Mouse (Mus musculus): ENCODE results near the gene Slc8a1. TPM values are rescaled to one million over a fixed set of nuclear protein-coding genes. Genes with fewer than 3 reads are reported as not detected.

The Slc8a1 gene
- polyA plus RNA-seq, 1 experiment from 2014 or later, result 18.6 TPM

DNA sequence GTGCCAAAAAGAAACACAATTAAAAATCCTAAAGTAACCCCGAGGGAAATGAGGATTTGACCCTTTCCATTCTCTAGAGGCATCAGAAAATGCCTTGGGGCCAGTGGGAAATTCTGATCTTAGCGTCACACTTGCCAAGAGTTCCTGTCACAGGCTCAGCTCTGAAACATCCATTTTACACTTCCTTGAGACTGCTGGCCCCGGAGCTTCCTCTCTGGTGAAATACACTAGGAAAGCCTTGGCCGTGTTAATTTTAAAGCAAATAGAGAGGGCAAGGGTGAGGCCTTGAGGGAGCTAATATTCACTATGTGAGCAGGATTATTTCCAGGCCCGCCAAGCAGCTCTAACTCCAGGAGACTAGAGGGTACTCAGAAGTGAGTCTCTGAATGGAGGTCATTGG lies 305.0 kb downstream of the Slc8a1 start:
- Histone ChIP-seq H3K36me3 (0 out of 2 replicates have a peak, but pooled peaks cover 4% of the 10 kb centered on the region), H3K9me3 (no peaks in the 10 kb centered on the region), H3K27me3 (no peaks in the 10 kb centered on the region), H3K27ac (replicated peaks) (no peak overlapping the region), H3K4me2 (no peak overlapping the region), H3K4me3 (no peak overlapping the region), H3K9ac (no peak overlapping the region), H3K4me1 (replicated peaks) (no peaks in the 10 kb centered on the region)
- WGBS, result 46% methylated on average over 5 of the region's 5 CpGs
- no peak for ATAC-seq (ENCODE audit: low FRiP score, low read depth)

DNA sequence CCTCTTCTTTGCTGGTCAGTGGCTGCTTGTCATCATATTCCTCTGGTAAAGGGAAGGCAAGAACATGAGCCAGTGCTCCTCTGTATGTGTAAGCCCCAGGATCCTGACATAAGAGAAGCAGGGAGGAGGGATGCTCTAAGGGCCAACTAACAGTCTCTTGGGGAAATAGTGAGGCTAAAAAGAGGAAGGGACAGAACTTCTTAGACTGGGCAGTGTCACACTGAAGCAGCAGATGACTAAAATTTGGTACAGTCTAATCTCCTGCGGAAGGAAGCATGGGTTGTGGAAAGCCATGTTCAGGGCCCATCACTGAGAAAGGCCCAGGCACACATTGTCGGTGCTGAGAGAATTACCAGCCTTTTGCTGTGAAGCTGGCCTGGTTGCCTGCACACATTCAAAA lies 305.4 kb downstream of the Slc8a1 start:
- H3K36me3 ChIP-seq, result 0 out of 2 replicates have a peak, but pooled peaks cover 4% of the 10 kb centered on the region
- no peak overlapping the region for H3K4me2 ChIP-seq
- no peaks in the 10 kb centered on the region for H3K27me3 ChIP-seq
- no peak overlapping the region for H3K27ac ChIP-seq (replicated peaks)
- ATAC-seq (ENCODE audit: low FRiP score, low read depth), result no peak
- H3K4me3 ChIP-seq, result no peak overlapping the region
- H3K9ac ChIP-seq, result no peak overlapping the region
- no peaks in the 10 kb centered on the region for H3K4me1 ChIP-seq (replicated peaks)
- no peaks in the 10 kb centered on the region for H3K9me3 ChIP-seq
- WGBS, result 80% methylated on average over 2 of the region's 2 CpGs

DNA sequence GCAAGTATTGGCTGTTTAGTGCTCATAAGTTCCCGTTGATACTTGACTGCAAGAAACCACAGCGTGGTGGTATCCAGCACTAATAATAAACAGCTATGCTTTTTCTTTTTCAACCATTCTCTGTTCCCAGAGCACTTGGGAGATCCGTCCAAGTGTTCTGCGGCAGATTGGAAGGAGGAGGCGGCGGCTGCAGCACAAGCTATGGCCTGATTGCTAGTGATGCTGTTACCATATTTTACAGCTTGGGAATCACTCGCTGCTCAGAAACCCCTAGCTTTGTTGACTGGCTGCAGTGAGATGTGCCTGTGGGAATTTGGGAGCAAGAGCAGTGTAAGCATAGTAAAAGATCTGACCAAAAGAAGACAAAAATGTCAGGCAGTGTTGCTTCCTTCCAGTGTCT lies 310.9 kb downstream of the Slc8a1 start:
- no peaks in the 10 kb centered on the region for H3K27me3 ChIP-seq
- H3K4me1 ChIP-seq (replicated peaks), result peaks cover 6% of the 10 kb centered on the region
- H3K9me3 ChIP-seq, result no peaks in the 10 kb centered on the region
- ATAC-seq (ENCODE audit: low FRiP score, low read depth), result no peak
- 0 out of 2 replicates have a peak, but pooled peaks cover 3% of the 10 kb centered on the region for H3K36me3 ChIP-seq
- H3K9ac ChIP-seq, result no peak overlapping the region
- no peak overlapping the region for H3K27ac ChIP-seq (replicated peaks)
- WGBS, result 81% methylated on average over 7 of the region's 7 CpGs
- H3K4me3 ChIP-seq, result no peak overlapping the region
- H3K4me2 ChIP-seq, result no peak overlapping the region

DNA sequence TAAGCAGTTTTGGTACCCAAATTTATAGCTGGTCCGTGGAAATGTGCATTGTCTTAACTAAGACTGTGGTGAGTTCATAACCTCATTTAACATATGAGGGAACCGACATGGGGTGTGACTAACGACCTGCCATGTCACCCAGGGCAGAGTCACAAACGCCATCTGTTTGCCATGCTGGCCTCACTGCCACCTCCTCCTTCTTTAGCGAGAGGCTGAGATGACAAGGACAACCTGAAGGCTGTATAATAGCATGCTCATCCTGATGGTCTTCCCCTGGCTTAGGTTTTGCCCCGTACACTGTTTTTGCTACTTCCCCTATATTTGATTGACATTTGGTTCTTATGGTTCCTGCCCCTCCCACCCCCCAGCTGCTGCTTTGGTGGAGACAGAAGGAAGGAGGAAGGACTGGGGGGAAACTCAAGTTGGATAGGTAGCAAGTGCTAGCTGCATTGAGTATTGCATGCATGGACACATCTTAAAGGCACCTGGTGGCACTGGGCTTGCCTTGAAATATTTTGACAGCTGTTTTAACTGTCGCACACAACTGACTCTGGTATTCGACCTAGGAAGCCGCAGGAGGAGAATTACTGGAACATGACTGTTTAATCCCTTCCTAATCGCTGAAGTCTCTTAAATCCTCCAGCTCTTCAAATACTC lies 313.8 kb downstream of the Slc8a1 start:
- Histone ChIP-seq H3K9me3 (no peaks in the 10 kb centered on the region), H3K27ac (replicated peaks) (peak overlapping the region; percentile 41; the same call in 1 of the 2 replicates), H3K27me3 (no peaks in the 10 kb centered on the region), H3K4me2 (no peak overlapping the region), H3K9ac (no peak overlapping the region), H3K4me3 (no peak overlapping the region), H3K36me3 (0 out of 2 replicates have a peak, but pooled peaks cover 3% of the 10 kb centered on the region), H3K4me1 (replicated peaks) (peaks cover 15% of the 10 kb centered on the region)
- ATAC-seq (ENCODE audit: low FRiP score, low read depth), result no peak
- 37% methylated on average over 10 of the region's 10 CpGs for WGBS

DNA sequence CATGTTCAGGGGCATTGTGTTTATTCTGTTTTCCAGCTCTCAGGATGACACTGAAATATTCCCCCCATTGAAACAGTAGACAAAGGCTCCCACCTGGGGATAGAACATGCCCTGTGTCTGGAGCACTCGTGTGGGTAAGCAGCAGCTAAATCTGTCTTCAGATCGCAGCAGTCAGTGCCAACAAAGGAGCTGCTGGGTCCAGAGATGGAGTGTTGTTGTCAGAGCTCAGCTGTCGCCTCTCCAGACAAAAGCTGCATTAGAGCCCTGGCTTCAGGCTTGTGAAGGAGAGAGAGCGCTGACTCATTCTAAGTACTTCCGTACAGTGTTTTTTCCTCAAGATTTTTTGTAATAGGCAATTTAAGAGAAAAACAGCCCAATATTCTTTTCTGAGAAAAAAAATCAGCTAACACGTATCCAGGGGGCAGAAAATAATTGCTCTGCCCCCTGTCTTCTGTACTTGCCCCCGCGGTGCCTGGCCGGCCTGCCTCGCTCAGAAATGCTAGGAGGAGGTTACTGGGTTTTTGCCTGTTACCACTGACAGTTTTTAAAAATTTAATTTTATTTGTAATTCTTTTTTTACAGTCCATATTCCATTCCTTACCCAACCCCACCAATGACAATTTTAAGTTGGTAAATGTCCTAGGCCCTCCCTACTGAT lies 318.2 kb downstream of the Slc8a1 start:
- 45% methylated on average over 10 of the region's 10 CpGs for WGBS
- H3K4me1 ChIP-seq (replicated peaks), result peaks cover 21% of the 10 kb centered on the region

DNA sequence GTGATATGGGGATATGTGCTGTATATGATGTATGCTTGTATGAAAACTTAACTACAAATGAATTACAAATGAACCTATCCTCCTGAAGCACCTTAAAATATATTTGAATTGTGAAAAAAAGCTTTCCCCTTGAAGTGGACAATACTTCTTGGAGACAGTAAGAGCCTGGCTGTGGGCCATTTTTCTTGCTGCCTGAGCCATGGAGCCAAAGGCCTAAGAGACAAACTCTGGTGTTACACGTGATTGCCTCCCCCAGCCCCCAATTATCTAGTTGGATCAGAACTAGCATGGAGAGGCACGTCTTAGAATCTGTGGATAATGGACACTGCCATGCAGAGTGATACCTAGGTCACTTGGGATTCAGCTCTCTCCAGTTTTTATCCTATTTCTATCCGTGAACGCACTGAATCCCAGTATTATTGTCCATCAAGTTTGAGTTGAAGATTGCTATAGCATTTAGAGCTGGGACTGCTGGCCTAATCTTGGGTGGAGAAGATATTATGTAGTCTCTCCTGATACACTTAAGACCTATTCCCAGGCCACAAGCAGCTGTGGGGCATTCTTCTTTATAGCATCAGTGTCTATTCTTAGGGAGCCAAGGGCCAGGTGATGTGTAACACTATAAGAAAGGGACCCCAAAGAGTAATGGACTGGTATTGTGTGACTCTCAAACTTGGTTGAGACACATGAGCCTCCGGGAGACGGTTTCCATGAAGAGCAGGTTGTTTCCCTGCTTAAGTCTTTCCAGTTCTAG lies 321.6 kb downstream of the Slc8a1 start:
- Histone ChIP-seq H3K4me3 (no peak overlapping the region), H3K9me3 (no peaks in the 10 kb centered on the region), H3K27me3 (no peaks in the 10 kb centered on the region), H3K36me3 (no peaks in the 10 kb centered on the region), H3K27ac (replicated peaks) (no peak overlapping the region), H3K9ac (no peak overlapping the region), H3K4me1 (replicated peaks) (peaks cover 9% of the 10 kb centered on the region; the same call in 1 of the 2 replicates), H3K4me2 (no peak overlapping the region)
- WGBS, result 90% methylated on average over 6 of the region's 6 CpGs
- ATAC-seq (ENCODE audit: low FRiP score, low read depth), result no peak

More for the DNA sequence above, 318.2 kb downstream of the Slc8a1 start:
- H3K4me3 ChIP-seq, result no peak overlapping the region
- H3K36me3 ChIP-seq, result no peaks in the 10 kb centered on the region
- H3K9me3 ChIP-seq, result no peaks in the 10 kb centered on the region
- H3K9ac ChIP-seq, result no peak overlapping the region
- peak; percentile 57; the same call in 1 of the 2 replicates for ATAC-seq (ENCODE audit: low FRiP score, low read depth)
- peak overlapping the region; percentile 52 for H3K27ac ChIP-seq (replicated peaks)
- H3K4me2 ChIP-seq, result no peak overlapping the region
- no peaks in the 10 kb centered on the region for H3K27me3 ChIP-seq

DNA sequence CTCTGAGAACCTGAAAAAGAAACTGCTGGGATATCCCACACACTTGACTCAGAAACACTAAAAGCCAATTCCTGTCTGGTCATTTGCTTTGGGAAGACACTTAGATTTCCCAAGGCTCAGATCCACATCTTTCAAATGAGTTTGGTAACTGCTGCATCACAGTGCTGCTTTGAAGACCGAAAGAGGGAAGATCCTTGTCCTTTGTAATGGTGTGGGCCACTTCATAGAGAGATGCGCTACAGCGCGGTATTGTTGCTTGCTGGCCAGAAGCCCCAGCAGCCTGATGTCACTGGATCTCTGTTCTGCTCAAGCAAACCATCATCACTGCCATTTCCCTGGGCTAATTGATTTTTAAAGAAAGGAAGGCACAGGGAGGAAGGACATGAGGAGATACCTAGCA lies 325.4 kb downstream of the Slc8a1 start:
- Histone ChIP-seq H3K27ac (replicated peaks) (no peak overlapping the region), H3K36me3 (peaks cover 5% of the 10 kb centered on the region), H3K9me3 (no peaks in the 10 kb centered on the region), H3K4me3 (no peak overlapping the region), H3K27me3 (no peaks in the 10 kb centered on the region), H3K4me2 (no peak overlapping the region), H3K9ac (no peak overlapping the region), H3K4me1 (replicated peaks) (0 out of 2 replicates have a peak, but pooled peaks cover 4% of the 10 kb centered on the region)
- ATAC-seq (ENCODE audit: low FRiP score, low read depth), result no peak
- WGBS, result 94% methylated on average over 4 of the region's 4 CpGs

DNA sequence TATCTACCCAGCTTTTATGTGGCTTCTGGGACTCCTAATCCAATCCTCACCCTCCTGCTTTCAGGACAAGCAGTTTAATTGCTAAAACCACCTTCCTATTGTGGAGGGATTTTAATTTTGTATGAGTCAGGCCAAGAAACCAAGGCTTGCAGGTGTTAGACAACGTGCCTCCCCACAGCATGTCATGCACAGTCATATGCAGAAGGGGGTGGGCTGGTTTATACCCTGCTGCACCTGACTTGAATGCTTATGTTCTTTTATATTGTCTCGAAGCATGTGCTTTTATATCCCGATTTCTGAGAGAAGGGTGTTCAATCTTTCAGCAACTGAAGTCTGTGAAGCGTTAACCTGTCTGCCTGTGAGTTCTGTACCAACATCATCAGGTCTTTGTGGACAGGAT lies 334.0 kb downstream of the Slc8a1 start:
- H3K9me3 ChIP-seq, result no peaks in the 10 kb centered on the region
- H3K27me3 ChIP-seq, result no peaks in the 10 kb centered on the region
- H3K36me3 ChIP-seq, result peaks cover 11% of the 10 kb centered on the region
- H3K4me3 ChIP-seq, result no peak overlapping the region
- H3K4me2 ChIP-seq, result no peak overlapping the region
- peak; percentile 62; the same call in 1 of the 2 replicates for ATAC-seq (ENCODE audit: low FRiP score, low read depth)
- 43% methylated on average over 4 of the region's 4 CpGs for WGBS
- no peak overlapping the region for H3K27ac ChIP-seq (replicated peaks)
- no peak overlapping the region for H3K9ac ChIP-seq
- H3K4me1 ChIP-seq (replicated peaks), result peaks cover 10% of the 10 kb centered on the region

DNA sequence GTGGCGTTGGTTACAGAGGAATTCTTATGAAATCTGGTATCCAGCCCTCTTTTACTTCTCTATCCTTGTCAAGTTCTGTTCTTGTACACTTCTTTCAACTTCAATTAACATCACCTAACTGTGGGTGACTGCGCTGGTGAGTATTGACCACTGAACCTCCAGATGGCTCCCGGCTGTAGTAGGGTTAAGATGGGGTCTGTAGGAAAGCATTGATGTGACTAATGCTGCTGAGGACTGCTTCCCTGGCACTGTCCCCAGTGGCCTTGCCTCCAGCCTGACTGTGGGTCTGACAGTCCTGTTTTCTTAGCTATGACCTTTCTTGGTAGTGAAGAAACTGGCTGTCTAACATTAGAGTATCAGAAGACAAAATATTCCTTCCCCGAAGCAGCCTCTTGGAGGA lies 335.1 kb downstream of the Slc8a1 start:
- Histone ChIP-seq H3K4me3 (no peak overlapping the region), H3K9ac (no peak overlapping the region), H3K9me3 (no peaks in the 10 kb centered on the region), H3K27ac (replicated peaks) (no peak overlapping the region), H3K4me1 (replicated peaks) (peaks cover 10% of the 10 kb centered on the region), H3K4me2 (no peak overlapping the region), H3K36me3 (peaks cover 9% of the 10 kb centered on the region), H3K27me3 (no peaks in the 10 kb centered on the region)
- ATAC-seq (ENCODE audit: low FRiP score, low read depth), result no peak
- 86% methylated on average over 4 of the region's 4 CpGs for WGBS

DNA sequence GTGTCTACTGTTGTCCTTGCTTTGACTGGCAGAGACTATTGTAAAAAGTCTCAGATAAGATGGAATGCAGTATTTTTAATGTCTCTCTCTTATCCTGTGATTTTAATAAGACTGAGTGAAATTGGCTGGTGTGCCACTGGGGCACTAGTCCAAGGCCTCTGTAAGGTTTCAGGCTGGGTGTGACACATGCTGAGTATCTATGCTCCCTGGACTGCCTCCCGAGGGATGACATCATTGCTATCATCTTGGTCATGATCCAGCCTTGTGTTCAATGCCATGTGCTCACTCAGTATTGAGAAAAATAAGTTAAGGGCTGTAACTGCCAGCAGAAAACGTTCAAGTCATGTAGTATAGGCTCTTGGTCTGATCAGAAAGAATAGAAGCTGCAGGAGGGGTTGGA lies 335.5 kb downstream of the Slc8a1 start:
- no peak for ATAC-seq (ENCODE audit: low FRiP score, low read depth)

DNA sequence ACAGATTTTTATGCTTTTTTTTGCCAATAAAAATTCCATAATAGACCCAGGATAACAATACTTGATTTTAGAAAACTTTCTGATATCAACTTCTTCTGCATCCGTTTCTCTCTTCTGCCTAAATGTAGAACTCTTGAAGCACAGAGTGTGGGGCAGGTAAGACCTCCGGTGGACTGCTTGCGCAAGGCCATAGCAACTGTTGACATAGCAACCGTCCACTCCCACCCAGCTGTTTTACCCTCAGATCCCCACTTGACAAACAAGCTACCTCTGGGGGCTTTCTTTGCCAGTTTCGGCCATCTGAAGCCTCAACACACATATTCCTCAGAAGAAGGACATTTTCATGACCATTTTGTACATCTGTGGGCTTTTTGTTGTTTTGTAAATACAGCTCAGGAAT lies 337.8 kb downstream of the Slc8a1 start:
- H3K4me1 ChIP-seq (replicated peaks), result peaks cover 10% of the 10 kb centered on the region
- no peak overlapping the region for H3K4me2 ChIP-seq
- H3K9ac ChIP-seq, result no peak overlapping the region
- no peaks in the 10 kb centered on the region for H3K27me3 ChIP-seq
- no peak overlapping the region for H3K27ac ChIP-seq (replicated peaks)
- no peak for ATAC-seq (ENCODE audit: low FRiP score, low read depth)
- H3K4me3 ChIP-seq, result no peak overlapping the region
- H3K9me3 ChIP-seq, result no peaks in the 10 kb centered on the region
- 66% methylated on average over 5 of the region's 5 CpGs for WGBS
- H3K36me3 ChIP-seq, result no peaks in the 10 kb centered on the region

More for the DNA sequence above, 335.5 kb downstream of the Slc8a1 start:
- no peaks in the 10 kb centered on the region for H3K9me3 ChIP-seq
- WGBS, result 67% methylated on average over 2 of the region's 2 CpGs
- H3K36me3 ChIP-seq, result peaks cover 4% of the 10 kb centered on the region; the same call in 1 of the 2 replicates
- H3K9ac ChIP-seq, result no peak overlapping the region
- no peak overlapping the region for H3K27ac ChIP-seq (replicated peaks)
- H3K4me2 ChIP-seq, result no peak overlapping the region
- H3K4me1 ChIP-seq (replicated peaks), result peaks cover 10% of the 10 kb centered on the region
- H3K27me3 ChIP-seq, result no peaks in the 10 kb centered on the region
- no peak overlapping the region for H3K4me3 ChIP-seq

DNA sequence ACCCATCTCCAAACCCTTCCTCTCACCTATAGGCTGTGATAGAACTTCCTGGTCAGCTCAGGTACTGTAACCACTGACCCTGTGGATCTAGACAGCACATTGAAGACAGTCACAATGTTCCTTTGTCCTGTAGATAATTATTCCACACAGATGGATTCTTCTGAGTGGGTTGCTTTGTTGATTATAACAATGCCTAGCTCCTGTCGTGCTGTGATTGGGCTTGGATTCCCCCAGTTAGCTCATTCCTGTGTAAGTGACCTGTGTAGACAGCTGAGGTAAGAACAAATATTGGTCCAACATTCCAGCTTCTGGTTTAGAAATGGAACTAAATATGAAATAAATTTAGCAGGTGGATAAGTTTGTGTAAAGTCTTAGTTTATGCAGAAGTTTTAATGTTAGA lies 340.7 kb downstream of the Slc8a1 start:
- 45% methylated on average over 1 of the region's 1 CpGs for WGBS
- Histone ChIP-seq H3K27ac (replicated peaks) (no peak overlapping the region), H3K27me3 (no peaks in the 10 kb centered on the region), H3K4me2 (no peak overlapping the region), H3K36me3 (no peaks in the 10 kb centered on the region), H3K4me1 (replicated peaks) (peaks cover 9% of the 10 kb centered on the region; the same call in 1 of the 2 replicates), H3K4me3 (no peak overlapping the region), H3K9me3 (no peaks in the 10 kb centered on the region), H3K9ac (no peak overlapping the region)
- ATAC-seq (ENCODE audit: low FRiP score, low read depth), result no peak
